Mouse (Mus musculus): Measurements from ENCODE around the gene Trappc12. TPM values are rescaled to one million over a fixed set of nuclear protein-coding genes. Genes with fewer than 3 reads are reported as not detected.
A peak's percentile ranks its signal among the peaks of the same experiment; 100 is the strongest.

Gene Trappc12
- polyA plus RNA-seq, 1 experiment = 31.4 TPM

DNA sequence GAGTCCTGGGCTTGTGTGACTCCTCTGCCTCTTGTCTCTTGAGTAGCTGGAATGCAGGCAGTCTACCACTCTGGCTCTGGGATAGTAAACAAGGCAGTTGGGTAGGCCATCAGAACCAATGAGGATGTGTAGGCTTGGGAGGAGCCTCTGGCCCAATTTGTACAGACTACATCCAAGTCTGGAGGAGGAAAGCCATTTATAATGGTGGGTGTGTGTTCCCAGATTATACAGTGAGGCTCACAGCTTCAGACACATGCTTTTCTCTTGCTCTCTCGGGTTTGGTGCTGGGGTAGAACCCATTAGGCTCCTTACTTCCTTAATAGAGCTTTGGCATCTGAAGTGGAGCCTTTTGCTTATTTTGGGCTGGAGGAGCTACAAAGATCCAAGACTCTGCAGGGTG, 65.6 kb downstream of the Trappc12 start:
- no peak for TF ChIP-seq MAX (IDR thresholded peaks at IDR 0.05; ENCODE audit: low read depth)
- TF ChIP-seq MYOG (IDR thresholded peaks at IDR 0.05; ENCODE audit: control insufficient read depth in 1 of 3, insufficient read depth in 1 of 3, insufficient read length in 2 of 3, low read depth in 2 of 3) = no peak
- TF ChIP-seq MYOD1 (IDR thresholded peaks at IDR 0.05; ENCODE audit: control insufficient read depth in 1 of 3, insufficient read length in 2 of 3, low read depth in 2 of 3) = no peak
- TF ChIP-seq USF1 (IDR thresholded peaks at IDR 0.05; ENCODE audit: low read depth) = no peak
- TF ChIP-seq REST (IDR thresholded peaks at IDR 0.05; ENCODE audit: insufficient read depth, insufficient read length) = no peak
- TF ChIP-seq E2F4 (IDR thresholded peaks at IDR 0.05; ENCODE audit: insufficient read depth) = no peak
- no peak for TF ChIP-seq POLR2A (IDR thresholded peaks at IDR 0.05; ENCODE audit: insufficient read length, low read depth)
- no peak for TF ChIP-seq POLR2AphosphoS2 (IDR thresholded peaks at IDR 0.05; ENCODE audit: insufficient read length, low read depth)
- TF ChIP-seq TCF3 (IDR thresholded peaks at IDR 0.05; ENCODE audit: insufficient read length, low read depth) = no peak
- TF ChIP-seq TCF12 (IDR thresholded peaks at IDR 0.05; ENCODE audit: insufficient read depth, poor library complexity, severe bottlenecking) = no peak
- no peak for TF ChIP-seq SRF (IDR thresholded peaks at IDR 0.05; ENCODE audit: control insufficient read depth, insufficient read length, low read depth)
- no peak for TF ChIP-seq CEBPB (IDR thresholded peaks at IDR 0.05; ENCODE audit: insufficient read depth, poor library complexity, severe bottlenecking)
- no peak overlapping the region for H3K4me2 ChIP-seq (ENCODE audit: low read depth)
- H3K27me3 ChIP-seq (ENCODE audit: control insufficient read depth, insufficient read depth, insufficient read length) = no peaks in the 10 kb centered on the region
- no peaks in the 10 kb centered on the region for H3K36me3 ChIP-seq (ENCODE audit: control insufficient read depth, insufficient read depth)
- H3K4me3 ChIP-seq = no peak overlapping the region
- no peaks in the 10 kb centered on the region for H3K79me2 ChIP-seq (ENCODE audit: control insufficient read depth, insufficient read depth)
- H3ac ChIP-seq (ENCODE audit: control insufficient read depth, insufficient read length) = no peak overlapping the region

DNA sequence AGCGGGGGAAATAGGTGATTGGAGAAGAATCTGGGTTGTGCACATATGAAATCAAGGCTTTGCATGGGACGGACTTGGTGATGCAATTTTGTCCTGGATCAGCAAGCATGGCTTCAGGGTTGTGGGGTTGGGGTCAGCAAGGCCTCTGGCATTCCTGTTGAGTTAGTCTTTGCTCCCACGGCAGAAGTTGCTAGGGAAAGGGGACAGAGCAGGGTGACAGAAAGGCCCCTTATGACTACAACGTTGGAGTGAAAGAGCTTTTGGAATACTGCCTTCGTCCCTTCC, 74.4 kb downstream of the Trappc12 start:
- H3K4me2 ChIP-seq (ENCODE audit: low read depth) = peak overlapping the region; percentile 61
- no peaks in the 10 kb centered on the region for H3K79me2 ChIP-seq (ENCODE audit: control insufficient read depth, insufficient read depth)
- no peaks in the 10 kb centered on the region for H3K36me3 ChIP-seq (ENCODE audit: control insufficient read depth, insufficient read depth)
- H3K27me3 ChIP-seq (ENCODE audit: control insufficient read depth, insufficient read depth, insufficient read length) = no peaks in the 10 kb centered on the region
- H3K4me3 ChIP-seq = peak overlapping the region; percentile 28
- no peak overlapping the region for H3ac ChIP-seq (ENCODE audit: control insufficient read depth, insufficient read length)
- TF ChIP-seq USF1 (IDR thresholded peaks at IDR 0.05; ENCODE audit: low read depth) (no peak), TCF3 (IDR thresholded peaks at IDR 0.05; ENCODE audit: insufficient read length, low read depth) (no peak), E2F4 (IDR thresholded peaks at IDR 0.05; ENCODE audit: insufficient read depth) (no peak), CEBPB (IDR thresholded peaks at IDR 0.05; ENCODE audit: insufficient read depth, poor library complexity, severe bottlenecking) (no peak), MAX (IDR thresholded peaks at IDR 0.05; ENCODE audit: low read depth) (no peak), MYOD1 (IDR thresholded peaks at IDR 0.05; ENCODE audit: control insufficient read depth in 1 of 3, insufficient read length in 2 of 3, low read depth in 2 of 3) (no peak), SRF (IDR thresholded peaks at IDR 0.05; ENCODE audit: control insufficient read depth, insufficient read length, low read depth) (no peak), POLR2AphosphoS2 (IDR thresholded peaks at IDR 0.05; ENCODE audit: insufficient read length, low read depth) (no peak), POLR2A (IDR thresholded peaks at IDR 0.05; ENCODE audit: insufficient read length, low read depth) (no peak), REST (IDR thresholded peaks at IDR 0.05; ENCODE audit: insufficient read depth, insufficient read length) (no peak), MYOG (IDR thresholded peaks at IDR 0.05; ENCODE audit: control insufficient read depth in 1 of 3, insufficient read depth in 1 of 3, insufficient read length in 2 of 3, low read depth in 2 of 3) (no peak), TCF12 (IDR thresholded peaks at IDR 0.05; ENCODE audit: insufficient read depth, poor library complexity, severe bottlenecking) (no peak)

DNA sequence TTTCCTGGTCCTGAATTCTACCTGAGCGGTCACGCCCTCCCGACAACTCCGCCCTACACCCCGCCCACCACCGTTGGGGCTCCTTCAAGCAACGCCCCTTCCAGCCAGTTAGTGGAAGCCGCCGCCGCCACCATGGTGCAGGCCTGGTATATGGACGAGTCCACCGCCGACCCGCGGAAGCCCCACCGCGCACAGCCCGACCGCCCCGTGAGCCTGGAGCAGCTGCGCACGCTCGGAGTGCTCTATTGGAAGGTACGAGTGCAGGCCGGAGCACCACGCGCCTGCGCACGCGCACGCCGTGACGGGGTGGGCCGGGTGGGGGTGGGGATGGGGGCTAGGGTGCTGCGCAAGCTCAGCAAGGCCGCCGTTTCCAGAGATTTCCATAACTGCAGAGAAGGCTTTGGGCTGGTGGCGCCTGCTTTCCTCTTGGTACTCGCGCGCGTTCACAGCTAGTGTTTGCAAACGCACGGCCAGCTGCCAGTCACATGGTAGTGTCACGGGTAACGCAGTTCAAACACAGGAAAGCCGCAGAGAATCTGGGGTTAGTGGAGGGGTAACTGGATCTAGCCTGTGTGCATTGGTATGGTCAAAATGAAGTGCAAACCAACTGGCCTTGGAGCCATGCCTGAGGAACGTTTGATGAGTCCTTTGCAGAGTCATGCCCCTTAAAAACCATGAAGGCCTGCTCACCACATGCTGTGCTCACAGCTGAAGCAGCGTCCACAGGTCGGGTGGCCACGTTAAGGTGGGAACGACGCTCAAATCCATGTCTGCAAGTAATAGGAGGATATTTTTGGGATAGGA, 74.9 kb downstream of the Trappc12 start, which contains the start of gene Adi1:
TSS of gene Adi1 (plus strand) at position 111 of the 804 bp plus-strand sequence.
- peak in 2 of 3 experiments; percentile 58 to 64 for TF ChIP-seq MYOG (IDR thresholded peaks at IDR 0.05; ENCODE audit: control insufficient read depth in 1 of 3, insufficient read depth in 1 of 3, insufficient read length in 2 of 3, low read depth in 2 of 3)
- no peak for TF ChIP-seq MAX (IDR thresholded peaks at IDR 0.05; ENCODE audit: low read depth)
- peak; percentile 9 to 29 (median 17) for TF ChIP-seq MYOD1 (IDR thresholded peaks at IDR 0.05; ENCODE audit: control insufficient read depth in 1 of 3, insufficient read length in 2 of 3, low read depth in 2 of 3)
- no peak for TF ChIP-seq SRF (IDR thresholded peaks at IDR 0.05; ENCODE audit: control insufficient read depth, insufficient read length, low read depth)
- no peak for TF ChIP-seq CEBPB (IDR thresholded peaks at IDR 0.05; ENCODE audit: insufficient read depth, poor library complexity, severe bottlenecking)
- TF ChIP-seq POLR2A (IDR thresholded peaks at IDR 0.05; ENCODE audit: insufficient read length, low read depth) = peak; percentile 56
- peak; percentile 41 for TF ChIP-seq POLR2AphosphoS2 (IDR thresholded peaks at IDR 0.05; ENCODE audit: insufficient read length, low read depth)
- TF ChIP-seq E2F4 (IDR thresholded peaks at IDR 0.05; ENCODE audit: insufficient read depth) = peak; percentile 20
- no peak for TF ChIP-seq REST (IDR thresholded peaks at IDR 0.05; ENCODE audit: insufficient read depth, insufficient read length)
- TF ChIP-seq TCF3 (IDR thresholded peaks at IDR 0.05; ENCODE audit: insufficient read length, low read depth) = no peak
- peak; percentile 52 for TF ChIP-seq USF1 (IDR thresholded peaks at IDR 0.05; ENCODE audit: low read depth)
- no peaks in the 10 kb centered on the region for H3K36me3 ChIP-seq (ENCODE audit: control insufficient read depth, insufficient read depth)
- H3ac ChIP-seq (ENCODE audit: control insufficient read depth, insufficient read length) = peak within 1 kb of the TSS; percentile 58
- H3K79me2 ChIP-seq (ENCODE audit: control insufficient read depth, insufficient read depth) = no peaks in the 10 kb centered on the region
- H3K4me3 ChIP-seq = peak within 1 kb of the TSS; percentile 28
- peak within 1 kb of the TSS; percentile 66 for H3K4me2 ChIP-seq (ENCODE audit: low read depth)
- H3K27me3 ChIP-seq (ENCODE audit: control insufficient read depth, insufficient read depth, insufficient read length) = no peaks in the 10 kb centered on the region

DNA sequence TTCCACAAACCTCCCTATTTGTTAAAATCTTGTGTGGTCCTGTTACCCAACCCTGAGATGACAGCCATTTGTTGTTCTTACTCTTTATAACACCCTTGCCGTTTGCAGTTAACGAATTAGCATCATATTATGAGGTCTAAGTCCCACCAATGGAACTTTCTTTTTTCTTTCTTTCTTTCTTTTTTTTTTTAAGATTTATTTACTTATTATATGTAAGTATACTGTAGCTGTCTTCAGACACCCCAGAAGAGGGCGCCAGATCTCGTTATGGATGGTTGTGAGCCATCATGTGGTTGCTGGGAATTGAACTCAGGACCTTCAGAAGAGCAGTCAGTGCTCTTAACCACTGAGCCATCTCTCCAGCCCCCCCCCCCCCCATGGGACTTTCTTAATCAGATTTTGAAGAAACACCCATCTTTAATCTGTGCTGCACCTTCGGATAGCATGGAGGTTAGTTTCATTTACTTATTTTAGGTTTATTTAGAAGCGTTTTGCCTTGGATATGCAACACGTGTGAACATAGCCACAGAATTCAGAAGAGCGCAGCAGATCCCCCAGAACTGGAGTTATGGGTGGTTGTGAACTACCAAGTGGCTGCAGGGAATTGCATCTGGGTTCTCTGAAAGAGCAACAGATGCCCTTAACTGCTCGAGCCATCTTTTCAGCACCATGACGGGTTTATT, 76.1 kb downstream of the Trappc12 start:
- no peaks in the 10 kb centered on the region for H3K27me3 ChIP-seq (ENCODE audit: control insufficient read depth, insufficient read depth, insufficient read length)
- no peak overlapping the region for H3ac ChIP-seq (ENCODE audit: control insufficient read depth, insufficient read length)
- no peaks in the 10 kb centered on the region for H3K79me2 ChIP-seq (ENCODE audit: control insufficient read depth, insufficient read depth)
- H3K4me3 ChIP-seq = peak overlapping the region; percentile 28
- TF ChIP-seq POLR2AphosphoS2 (IDR thresholded peaks at IDR 0.05; ENCODE audit: insufficient read length, low read depth) (no peak), TCF12 (IDR thresholded peaks at IDR 0.05; ENCODE audit: insufficient read depth, poor library complexity, severe bottlenecking) (no peak), POLR2A (IDR thresholded peaks at IDR 0.05; ENCODE audit: insufficient read length, low read depth) (no peak), CEBPB (IDR thresholded peaks at IDR 0.05; ENCODE audit: insufficient read depth, poor library complexity, severe bottlenecking) (no peak), SRF (IDR thresholded peaks at IDR 0.05; ENCODE audit: control insufficient read depth, insufficient read length, low read depth) (no peak), MYOD1 (IDR thresholded peaks at IDR 0.05; ENCODE audit: control insufficient read depth in 1 of 3, insufficient read length in 2 of 3, low read depth in 2 of 3) (no peak), TCF3 (IDR thresholded peaks at IDR 0.05; ENCODE audit: insufficient read length, low read depth) (no peak), MAX (IDR thresholded peaks at IDR 0.05; ENCODE audit: low read depth) (no peak), REST (IDR thresholded peaks at IDR 0.05; ENCODE audit: insufficient read depth, insufficient read length) (no peak), MYOG (IDR thresholded peaks at IDR 0.05; ENCODE audit: control insufficient read depth in 1 of 3, insufficient read depth in 1 of 3, insufficient read length in 2 of 3, low read depth in 2 of 3) (no peak), USF1 (IDR thresholded peaks at IDR 0.05; ENCODE audit: low read depth) (no peak), E2F4 (IDR thresholded peaks at IDR 0.05; ENCODE audit: insufficient read depth) (no peak)
- H3K4me2 ChIP-seq (ENCODE audit: low read depth) = no peak overlapping the region
- no peaks in the 10 kb centered on the region for H3K36me3 ChIP-seq (ENCODE audit: control insufficient read depth, insufficient read depth)
